Comparison of ENCODE assay signal across 8 mouse cellular contexts in genomic region chr17:29795050-29795770, GRCm38 (mm10).
DNase-seq lines count a peak whose midpoint lies in the region; ATAC-seq lines count a peak whose summit lies in the region.

No protein-coding gene starts in this region.

- peak overlapping the region; percentile 17 for H3K4me3 ChIP-seq in embryonic facial prominence, embryonic 11.5 days (ENCODE audit: low read depth, low read length)

- ATAC-seq in embryonic facial prominence, embryonic 11.5 days (replicated peaks; ENCODE audit: insufficient number of reproducible peaks, low FRiP score, low TSS enrichment, low read depth), result peak; percentile 68

- 2% methylated on average over 21 of the region's 23 CpGs for WGBS in embryonic facial prominence, embryonic 11.5 days

- no peaks in the 10 kb centered on the region for H3K9me3 ChIP-seq in embryonic facial prominence, embryonic 11.5 days (replicated peaks; ENCODE audit: control insufficient read depth, low read length)

- H3K4me2 ChIP-seq in embryonic facial prominence, embryonic 11.5 days (ENCODE audit: low read depth, low read length), result peak overlapping the region; percentile 54

- peak overlapping the region; percentile 56; the same call in 1 of the 2 replicates for H3K27ac ChIP-seq in embryonic facial prominence, embryonic 11.5 days (replicated peaks; ENCODE audit: low read depth, low read length)

- DNase-seq in layer of hippocampus, adult 11-12 months (ENCODE audit: low spot score), result peak; percentile 23
- DNase-seq in layer of hippocampus, postnatal 14 days (ENCODE audit: low spot score in 2 of 2), result no peak
- DNase-seq in embryonic facial prominence, embryonic 11.5 days (ENCODE audit: low spot score), result peak; percentile 67
- DNase-seq in layer of hippocampus, postnatal 36 days, result peak; percentile 44 to 49
- DNase-seq in right cerebral cortex, postnatal 10 days (ENCODE audit: low spot score in 2 of 2), result peak; percentile 80 to 85
- DNase-seq in ovary, adult 18-20 months (ENCODE audit: low spot score), result no peak
- no peak for DNase-seq in adrenal gland, adult (ENCODE audit: inconsistent age in 2 of 2, low spot score in 1 of 2)
- no peak for DNase-seq in spleen, postnatal 10 days (ENCODE audit: low spot score in 2 of 2)

- peak overlapping the region; percentile 20; the same call in 1 of the 2 replicates for H3K9ac ChIP-seq in embryonic facial prominence, embryonic 11.5 days (replicated peaks; ENCODE audit: low read length)

- H3K27me3 ChIP-seq in embryonic facial prominence, embryonic 11.5 days (ENCODE audit: control insufficient read depth, insufficient read depth, low read length), result no peaks in the 10 kb centered on the region

- no peaks in the 10 kb centered on the region for H3K36me3 ChIP-seq in embryonic facial prominence, embryonic 11.5 days (replicated peaks; ENCODE audit: control insufficient read depth, insufficient read depth, low read depth, low read length)

- no peaks in the 10 kb centered on the region; the same call in 1 of the 2 replicates for H3K4me1 ChIP-seq in embryonic facial prominence, embryonic 11.5 days (ENCODE audit: control insufficient read depth, insufficient read depth, low read length)

Comparison
In these comparisons a context has a peak if more than half of its experiments do, and no peak if none do; other contexts are left out.
1. DNase-seq: peak in layer of hippocampus, adult 11-12 months (single experiment), embryonic facial prominence, embryonic 11.5 days (single experiment), layer of hippocampus, postnatal 36 days (2 of 2) and right cerebral cortex, postnatal 10 days (2 of 2); none in layer of hippocampus, postnatal 14 days (0 of 2), ovary, adult 18-20 months (single experiment), adrenal gland, adult (0 of 2) and spleen, postnatal 10 days (0 of 2).